Mouse (Mus musculus) limb, embryonic 13.5 days (tissue): ENCODE results near the gene Hsbp1. TPM values are rescaled to one million over a fixed set of nuclear protein-coding genes. Genes with fewer than 3 reads are reported as not detected.
A peak's percentile ranks its signal among the peaks of the same experiment; 100 is the strongest.

Experiments
- ATAC-seq: fragments of 200-750 bp; cut with Nextera tagmentation; 2 replicates; pipeline ENCODE4 v1.8.0; 2017; ENCODE audit warnings: low read depth, moderate number of reproducible peaks, moderate TSS enrichment; ENCODE audit not compliant: low FRiP score
- H3K27ac ChIP-seq: fragments of 300-500 bp; sonication (generic); 2 replicates; pipeline ENCODE4 v1.5.1; 2015; ENCODE audit warnings: inconsistent platforms, mild to moderate bottlenecking, moderate library complexity
- H3K27me3 ChIP-seq: fragments of 300-500 bp; sonication (generic); 2 replicates; pipeline ENCODE4 v1.6.1; 2015; ENCODE audit warnings: mild to moderate bottlenecking, inconsistent platforms
- H3K36me3 ChIP-seq: fragments of 300-500 bp; sonication (generic); 2 replicates; pipeline ENCODE4 v1.6.1; 2015; ENCODE audit warnings: inconsistent platforms, mild to moderate bottlenecking, moderate library complexity
- H3K4me1 ChIP-seq: fragments of 300-500 bp; sonication (generic); 2 replicates; pipeline ENCODE4 v1.6.1; 2015; ENCODE audit warnings: inconsistent platforms
- H3K4me2 ChIP-seq: fragments of 300-500 bp; sonication (generic); replicated peaks from 2 replicates; pipeline ENCODE4 v1.6.1; 2015; ENCODE audit warnings: inconsistent platforms, mild to moderate bottlenecking, moderate library complexity
- H3K4me3 ChIP-seq: fragments of 300-500 bp; sonication (generic); 2 replicates; pipeline ENCODE4 v1.5.1; 2015; ENCODE audit warnings: moderate library complexity, mild to moderate bottlenecking, inconsistent platforms
- H3K9ac ChIP-seq: fragments of 300-500 bp; sonication (generic); 2 replicates; pipeline ENCODE4 v1.6.1; 2015; ENCODE audit warnings: mild to moderate bottlenecking, inconsistent platforms
- H3K9me3 ChIP-seq: fragments of 300-500 bp; sonication (generic); 2 replicates; pipeline ENCODE4 v1.6.1; 2016; ENCODE audit warnings: inconsistent platforms
- whole genome bisulfite sequencing: fragments of 180-500 bp; shearing (Covaris S2); methylation state at CpG from one replicate; pipeline ENCODE4 v1.1.7; 2015; 5-methylcytosine and 5-hydroxymethylcytosine counted together
- polyA plus RNA-seq: library from polyadenylated mRNA; unstranded; fragments of >200 nt; fragmentation: Nextera tagmentation; extraction: Ambion mirVana; gene quantifications from 2 replicates; pipeline ENCODE4 v1.2.1, GENCODE M21; 2015

Hsbp1 gene
- polyA plus RNA-seq, 1 experiment from 2014 or later: 356 TPM

GRCm38 (mm10) chr8:119394524-119395026 is 50.3 kb downstream of the Hsbp1 start, which contains the start of gene Mlycd:
Gene Mlycd (plus strand): TSS chr8:119394878.
- peak within 1 kb of the TSS; percentile 6; the same call in 1 of the 2 replicates for H3K27ac ChIP-seq
- WGBS: 2% methylated on average over 41 of the region's 44 CpGs
- no peaks in the 10 kb centered on the region for H3K9me3 ChIP-seq
- peak; percentile 92 for ATAC-seq
- peak within 1 kb of the TSS; percentile 89 for H3K4me3 ChIP-seq
- H3K36me3 ChIP-seq: no peaks in the 10 kb centered on the region
- H3K4me1 ChIP-seq: peaks cover 13% of the 10 kb centered on the region
- H3K9ac ChIP-seq: peak within 1 kb of the TSS; percentile 92
- H3K27me3 ChIP-seq: peaks cover 37% of the 10 kb centered on the region
- H3K4me2 ChIP-seq: peak within 1 kb of the TSS; percentile 100

GRCm38 (mm10) chr8:119395072-119395950 is 51.0 kb downstream of the Hsbp1 start:
- Histone ChIP-seq H3K9me3 (no peaks in the 10 kb centered on the region), H3K27ac (peak overlapping the region; percentile 6; the same call in 1 of the 2 replicates), H3K36me3 (no peaks in the 10 kb centered on the region), H3K4me1 (peaks cover 13% of the 10 kb centered on the region), H3K9ac (peak overlapping the region; percentile 92), H3K4me2 (peak overlapping the region; percentile 100), H3K4me3 (peak overlapping the region; percentile 89), H3K27me3 (peaks cover 34% of the 10 kb centered on the region)
- WGBS: 5% methylated on average over 82 of the region's 83 CpGs
- ATAC-seq: peak; percentile 57

Other genes with a start within 250 kb of the Hsbp1 start
- 9.6 and 11.4 TPM in 2 replicates for gene Mlycd, start 50.4 kb downstream of the Hsbp1 start, polyA plus RNA-seq
- 0.73 and 0.76 TPM in 2 replicates for gene Osgin1, start 89.6 kb downstream of the Hsbp1 start, polyA plus RNA-seq
- gene Necab2, start 102.2 kb downstream of the Hsbp1 start, polyA plus RNA-seq: 3.1 and 3.5 TPM in 2 replicates
- gene Slc38a8, start 157.2 kb downstream of the Hsbp1 start, polyA plus RNA-seq: 0.29 TPM in 1 of 2 replicates, not detected in the other
- 139 and 142 TPM in 2 replicates for gene Mbtps1, start 214.2 kb downstream of the Hsbp1 start, polyA plus RNA-seq
- 31.0 and 32.3 TPM in 2 replicates for gene Hsdl1, start 230.7 kb downstream of the Hsbp1 start, polyA plus RNA-seq
- 0.11 TPM in 1 of 2 replicates, not detected in the other for gene Dnaaf1, start 230.7 kb downstream of the Hsbp1 start, polyA plus RNA-seq